Mouse (Mus musculus): Measurements from ENCODE around the gene Higd1b. TPM values are rescaled to one million over a fixed set of nuclear protein-coding genes. Genes with fewer than 3 reads are reported as not detected.

Gene Higd1b
- total RNA-seq (2021), result 1 to 10 TPM; 1.2 to 4.1 TPM
- long read RNA-seq, experiment 1, partial matches to known transcripts, result 0 of 1 reads
- long read RNA-seq, experiment 1, other reads (novel, unspliced or antisense), result 0 of 1 reads
- long read RNA-seq, experiment 2, partial matches to known transcripts, result 0 of 2 reads
- long read RNA-seq, experiment 2, other reads (novel, unspliced or antisense), result 0 of 2 reads

DNA sequence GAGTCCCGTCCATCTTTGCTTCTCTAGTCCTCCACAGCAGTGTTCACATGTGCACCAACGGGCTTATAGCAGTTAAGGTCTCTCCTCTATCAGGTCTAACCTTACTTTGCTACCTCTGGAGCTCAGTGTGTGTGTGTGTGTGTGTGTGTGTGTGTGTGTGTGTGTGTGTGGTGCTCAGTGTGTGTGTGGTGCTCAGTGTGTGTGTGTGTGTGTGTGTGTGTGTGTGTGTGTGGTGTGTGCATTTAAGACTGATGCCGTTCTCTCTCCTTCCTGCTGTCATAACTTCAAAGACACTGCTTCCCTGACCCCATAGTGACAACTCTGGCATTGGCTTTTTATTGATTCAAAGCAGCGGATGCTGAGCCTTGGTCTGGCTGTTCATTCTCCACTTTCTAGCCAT, at the start of gene Higd1b:
Gene Higd1b, plus strand, starts transcription at position 301 of the 400 bp plus-strand sequence.
- DNase-seq (ENCODE audit: low spot score in 2 of 2), result no peak

DNA sequence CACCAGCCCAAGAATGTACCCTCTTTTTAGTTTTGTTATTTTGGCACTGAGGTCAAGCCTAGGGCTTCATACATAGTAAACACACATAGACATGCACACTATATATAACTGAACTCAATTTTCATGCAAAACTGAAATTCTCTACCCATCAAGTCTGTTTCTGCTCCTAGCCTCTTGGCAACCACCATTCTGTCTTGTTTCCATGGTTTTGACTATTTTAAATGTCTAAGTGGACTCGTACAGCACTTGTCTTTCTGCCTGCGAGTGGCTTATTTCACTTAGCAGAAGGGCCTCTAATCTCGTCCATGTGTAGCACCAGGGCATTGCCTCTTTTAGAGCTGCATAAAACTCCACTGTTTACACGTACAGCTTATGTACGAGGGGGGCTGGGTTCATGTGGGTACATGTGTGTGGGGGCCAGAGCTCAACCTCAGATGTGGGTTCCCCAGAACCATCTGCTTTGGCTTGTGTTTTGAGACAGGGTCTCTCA, 47.9 kb upstream of the Higd1b start:
- no peak for DNase-seq (ENCODE audit: low spot score in 2 of 2)

- no peak for DNase-seq (ENCODE audit: low spot score in 2 of 2)
These were observed 43.8 kb upstream of the Higd1b start for GRCm38 (mm10) chr11:102791682-102792445.

DNA sequence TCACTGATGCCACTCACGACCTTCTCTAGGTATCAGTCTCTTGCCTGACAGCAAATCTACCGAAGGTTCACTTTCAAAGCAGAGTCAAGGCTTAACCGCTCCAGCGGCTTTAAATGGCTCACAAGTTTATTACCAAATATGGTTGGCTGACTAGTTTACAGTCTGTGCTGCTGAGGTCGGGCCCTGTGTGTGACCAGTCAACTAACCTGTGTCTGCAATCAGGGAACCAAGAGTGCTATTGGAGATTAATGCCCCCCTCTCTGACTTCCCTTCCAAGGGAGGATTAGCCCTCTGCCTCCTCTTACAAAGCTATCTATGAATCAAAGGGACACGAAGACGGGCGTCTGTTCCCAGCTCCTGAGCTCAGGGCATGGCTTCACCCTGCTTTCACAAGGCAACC, 41.5 kb upstream of the Higd1b start:
- no peak for DNase-seq (ENCODE audit: low spot score in 2 of 2)

GRCm38 (mm10) chr11:102803453-102803852, 32.2 kb upstream of the Higd1b start:
- no peak for DNase-seq (ENCODE audit: low spot score in 2 of 2)

- no peak for DNase-seq (ENCODE audit: low spot score in 2 of 2)
These were observed 27.4 kb upstream of the Higd1b start for GRCm38 (mm10) chr11:102808246-102808645.

DNA sequence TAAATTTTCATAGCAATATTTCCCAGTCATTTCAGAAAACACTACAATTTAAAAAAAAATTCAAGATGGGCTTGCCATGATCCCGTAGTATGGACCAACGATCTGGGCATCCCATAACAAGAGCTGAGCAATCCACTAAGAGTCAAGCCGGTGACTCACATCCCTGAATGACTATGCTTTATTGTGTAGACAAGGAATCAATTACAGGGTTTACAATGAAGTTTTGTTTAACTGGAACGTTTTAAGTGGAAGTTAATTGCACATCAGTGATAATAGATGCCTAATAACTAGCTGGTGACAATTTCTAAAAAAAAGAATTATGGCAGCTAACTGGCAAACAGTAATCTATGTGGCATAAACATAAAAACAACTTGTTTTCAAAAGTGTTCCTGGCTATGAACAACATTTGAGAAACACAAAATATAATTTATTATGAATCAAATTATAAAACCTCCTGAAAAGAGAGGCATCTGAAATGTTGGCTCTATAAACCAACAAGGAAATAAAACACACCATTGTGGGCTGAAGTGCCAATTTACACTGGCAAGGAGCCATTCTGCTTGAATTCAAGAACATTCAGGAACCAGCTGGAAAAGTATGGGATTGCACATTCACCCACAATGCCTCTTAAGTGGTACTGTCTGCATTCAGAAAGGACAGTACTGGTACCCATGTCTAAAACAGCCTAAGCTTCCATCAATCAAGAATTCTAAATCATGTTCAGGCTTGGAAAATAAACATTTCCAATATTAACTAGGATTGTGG, 24.7 kb upstream of the Higd1b start:
- no peak for DNase-seq (ENCODE audit: low spot score in 2 of 2)

DNA sequence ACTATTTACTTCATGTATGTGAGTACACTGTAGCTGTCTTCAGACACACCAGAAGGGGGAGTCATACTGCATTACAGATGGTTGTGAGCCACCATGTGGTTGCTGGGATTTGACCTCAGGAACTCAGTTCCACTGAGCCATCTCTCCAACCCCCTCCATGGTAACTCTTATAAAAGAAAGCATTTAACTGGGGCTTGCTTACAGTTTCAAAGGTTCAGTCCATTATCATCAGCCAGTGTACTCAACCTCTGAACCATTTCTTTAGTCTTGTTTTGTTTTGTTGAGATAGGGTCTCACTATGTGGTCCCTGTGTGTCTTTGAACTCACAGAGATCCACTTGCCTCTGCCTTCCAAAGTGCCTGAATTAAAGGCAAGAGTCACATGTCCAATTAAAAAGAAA, 20.8 kb upstream of the Higd1b start:
- no peak for DNase-seq (ENCODE audit: low spot score in 2 of 2)

GRCm38 (mm10) chr11:102818121-102819020, 17.3 kb upstream of the Higd1b start:
- DNase-seq (ENCODE audit: low spot score in 2 of 2), result peak; percentile 29 to 59

DNA sequence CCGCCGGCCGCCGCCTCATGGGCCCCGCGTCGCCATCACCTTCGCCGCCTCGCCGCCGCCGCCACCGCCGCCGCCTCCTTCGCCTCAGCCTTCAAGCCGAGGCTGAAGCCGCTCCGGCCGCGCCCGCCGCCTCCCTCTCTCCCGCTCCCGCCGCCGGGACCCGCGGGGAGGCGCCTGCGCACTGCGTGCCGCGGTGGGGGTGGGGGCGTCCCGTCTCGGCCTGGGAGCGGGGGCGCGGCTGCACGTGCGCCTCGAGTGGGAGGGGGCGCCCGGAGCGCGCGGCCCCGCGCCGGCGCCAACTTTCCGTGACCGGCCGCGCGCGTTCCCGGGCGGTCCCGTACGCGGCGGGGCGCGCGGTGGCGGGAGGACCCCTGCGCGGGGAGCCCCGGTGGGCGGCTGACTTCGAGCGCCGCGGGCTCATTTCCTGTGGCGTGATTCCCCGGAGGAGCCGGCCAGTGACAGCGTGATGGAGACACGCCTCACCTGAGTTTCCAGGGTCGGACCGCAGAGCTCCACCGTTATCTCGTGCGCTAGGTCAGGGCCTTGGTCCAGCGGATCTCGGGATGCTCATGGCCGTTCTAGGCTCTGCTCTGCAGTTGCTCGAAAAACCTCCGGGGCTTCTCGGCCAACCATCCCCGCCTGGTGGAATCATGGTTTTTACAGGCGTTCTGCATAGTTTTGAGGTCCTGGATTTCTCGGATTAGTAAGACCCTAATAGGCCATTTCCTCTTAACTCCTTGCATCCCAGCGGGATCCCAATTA, 16.4 kb upstream of the Higd1b start, which contains the start of gene Gjc1:
Gene Gjc1, minus strand, starts transcription at position 680 of the 762 bp plus-strand sequence.
- DNase-seq (ENCODE audit: low spot score in 2 of 2), result peak; percentile 70 to 79

GRCm38 (mm10) chr11:102819783-102820385, 15.8 kb upstream of the Higd1b start:
- DNase-seq (ENCODE audit: low spot score in 2 of 2), result no peak

GRCm38 (mm10) chr11:102820432-102820831, 15.2 kb upstream of the Higd1b start:
- DNase-seq (ENCODE audit: low spot score in 2 of 2), result no peak

DNA sequence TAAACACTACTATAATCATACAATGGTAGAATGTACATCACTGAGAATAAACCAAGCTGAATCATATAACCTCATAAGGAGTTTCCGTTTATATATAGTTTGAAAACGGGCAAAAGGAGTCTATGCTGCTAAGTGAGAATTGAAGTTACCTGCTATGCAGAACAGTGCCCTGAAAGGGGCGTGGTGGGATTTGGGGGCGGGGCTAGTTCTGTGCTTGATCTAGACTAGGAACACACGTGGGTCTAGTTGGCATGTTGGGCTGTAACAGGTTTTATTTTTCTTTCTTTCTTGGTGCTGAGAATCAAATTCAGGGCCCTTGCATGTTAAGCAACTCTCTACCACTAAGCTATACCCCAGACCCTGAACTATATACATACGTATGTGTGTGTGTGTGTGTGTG, 14.4 kb upstream of the Higd1b start:
- DNase-seq (ENCODE audit: low spot score in 2 of 2), result no peak

GRCm38 (mm10) chr11:102826476-102826875, 9.2 kb upstream of the Higd1b start:
- DNase-seq (ENCODE audit: low spot score in 2 of 2), result no peak

GRCm38 (mm10) chr11:102827097-102827496, 8.6 kb upstream of the Higd1b start:
- no peak for DNase-seq (ENCODE audit: low spot score in 2 of 2)

DNA sequence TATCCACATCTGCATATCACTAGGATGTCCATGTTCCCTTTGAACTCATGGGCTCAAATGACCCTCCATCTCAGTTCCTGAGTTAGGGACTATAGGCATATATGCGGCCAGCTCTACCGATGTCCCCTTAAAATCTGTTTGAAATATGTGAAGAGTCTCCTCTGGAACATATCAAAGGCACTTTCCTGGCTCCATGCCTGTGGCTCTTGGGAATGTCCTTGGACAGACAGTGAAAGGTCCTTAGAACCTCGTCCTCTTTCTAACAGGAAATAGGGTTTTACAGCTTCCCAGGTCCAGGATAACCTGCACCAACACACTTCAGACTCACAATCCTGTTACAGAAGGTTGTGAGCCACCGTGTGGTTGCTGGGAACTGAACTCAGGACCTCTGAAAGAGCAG, 5.4 kb upstream of the Higd1b start:
- peak in 1 of 2 experiments; percentile 35 for DNase-seq (ENCODE audit: low spot score in 2 of 2)

DNA sequence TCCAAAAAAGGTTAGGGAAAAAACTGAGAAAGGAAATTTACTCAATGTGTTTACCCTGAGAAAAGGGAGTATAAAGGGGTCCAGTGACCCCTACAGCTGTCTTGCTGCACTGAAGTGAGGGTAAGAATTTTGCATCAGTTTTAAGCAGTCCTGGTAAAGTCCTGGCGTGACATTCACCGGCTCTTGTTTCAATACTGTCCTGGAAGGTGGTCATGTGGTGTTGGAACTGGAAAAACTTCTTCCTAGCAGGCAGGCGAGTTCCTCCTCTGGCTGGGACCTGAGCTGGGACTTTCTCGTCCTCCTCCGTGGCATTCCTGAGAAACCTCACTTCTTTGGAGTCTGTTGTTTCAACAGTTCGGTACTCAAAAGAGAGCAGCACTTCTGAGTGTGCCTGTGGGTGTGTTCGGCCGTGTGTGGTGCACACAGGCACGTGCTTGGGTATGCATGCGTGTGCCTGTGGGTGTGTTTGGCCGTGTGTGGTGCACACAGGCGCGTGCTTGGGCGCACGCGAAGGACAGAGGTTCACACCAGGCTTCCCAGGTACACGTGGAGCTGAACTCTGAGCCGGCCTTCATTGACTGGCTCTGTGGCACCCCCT, 2.9 kb upstream of the Higd1b start:
- DNase-seq (ENCODE audit: low spot score in 2 of 2), result no peak

DNA sequence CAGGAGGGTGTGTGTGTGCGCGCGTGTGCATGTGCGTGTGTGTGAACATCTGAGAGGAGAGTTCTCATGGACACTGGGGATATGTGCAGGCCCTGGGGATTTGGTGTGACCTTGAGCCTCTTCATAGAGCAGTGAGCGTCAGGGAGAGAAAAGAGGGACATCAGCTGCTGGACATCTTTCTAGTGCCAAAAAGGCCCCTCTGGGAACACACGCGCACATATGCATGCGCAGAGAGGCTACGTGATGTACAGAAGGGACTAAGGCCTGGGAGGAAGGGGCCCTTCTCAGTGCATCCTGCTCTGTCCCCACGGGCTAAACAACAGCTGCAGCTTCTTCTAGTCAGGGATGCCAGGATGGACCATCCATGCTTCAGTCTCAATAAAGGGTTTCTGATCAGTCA, 1.4 kb upstream of the Higd1b start:
- DNase-seq (ENCODE audit: low spot score in 2 of 2), result no peak

- DNase-seq (ENCODE audit: low spot score in 2 of 2), result no peak
These were observed 497 bp downstream of the Higd1b start for GRCm38 (mm10) chr11:102836146-102836545.
